Mouse (Mus musculus): ENCODE measurements around the gene Plekho2. TPM values are rescaled to one million over a fixed set of nuclear protein-coding genes. Genes with fewer than 3 reads are reported as not detected.

Plekho2 gene
- 14.3 and 15.2 TPM in 2 replicates for polyA plus RNA-seq (2016; fragmentation: Nextera tagmentation; extraction: Ambion mirVana)

- peak within 1 kb of the TSS; percentile 75 for H3K4me3 ChIP-seq
- DNase-seq (ENCODE audit: low spot score), result peak; percentile 100
- WGBS, result under 1% methylated on average over 45 of the region's 45 CpGs
- no peaks in the 10 kb centered on the region for H3K27me3 ChIP-seq (replicated peaks; ENCODE audit: low read depth, poor library complexity, severe bottlenecking)
- peak within 1 kb of the TSS; percentile 88 for H3K27ac ChIP-seq (replicated peaks)
- H3K9me3 ChIP-seq, result no peaks in the 10 kb centered on the region
- no peaks in the 10 kb centered on the region for H3K36me3 ChIP-seq (replicated peaks)
- peaks cover 60% of the 10 kb centered on the region for H3K4me1 ChIP-seq
Measured at GRCm38 (mm10) chr9:65579781-65580371, at the start of gene Plekho2. Gene Plekho2 (minus strand): TSS chr9:65580040.

- peak; percentile 54 for DNase-seq (ENCODE audit: low spot score)
- Histone ChIP-seq H3K27ac (replicated peaks) (peak within 1 kb of the TSS; percentile 85), H3K4me3 (peak within 1 kb of the TSS; percentile 74), H3K36me3 (replicated peaks) (no peaks in the 10 kb centered on the region), H3K4me1 (peaks cover 33% of the 10 kb centered on the region), H3K9me3 (no peaks in the 10 kb centered on the region), H3K27me3 (replicated peaks; ENCODE audit: low read depth, poor library complexity, severe bottlenecking) (peaks cover 79% of the 10 kb centered on the region)
- WGBS, result under 1% methylated on average over 40 of the region's 40 CpGs
Measured at GRCm38 (mm10) chr9:65629025-65629766, 49.4 kb upstream of the Plekho2 start, which contains the start of gene Rbpms2. Gene Rbpms2 (plus strand): TSS chr9:65629648.

GRCm38 (mm10) chr9:65624266-65624665 lies 44.4 kb upstream of the Plekho2 start:
- Histone ChIP-seq H3K4me1 (peaks cover 6% of the 10 kb centered on the region), H3K9me3 (no peaks in the 10 kb centered on the region), H3K27ac (replicated peaks) (no peak overlapping the region), H3K4me3 (no peak overlapping the region), H3K27me3 (replicated peaks; ENCODE audit: low read depth, poor library complexity, severe bottlenecking) (peaks cover 37% of the 10 kb centered on the region), H3K36me3 (replicated peaks) (no peaks in the 10 kb centered on the region)
- 68% methylated on average over 2 of the region's 2 CpGs for WGBS
- DNase-seq (ENCODE audit: low spot score), result no peak

- Histone ChIP-seq H3K27me3 (replicated peaks; ENCODE audit: low read depth, poor library complexity, severe bottlenecking) (peaks cover 22% of the 10 kb centered on the region), H3K9me3 (no peaks in the 10 kb centered on the region), H3K36me3 (replicated peaks) (no peaks in the 10 kb centered on the region), H3K4me3 (no peak overlapping the region), H3K4me1 (no peaks in the 10 kb centered on the region), H3K27ac (replicated peaks) (no peak overlapping the region)
- DNase-seq (ENCODE audit: low spot score), result no peak
- WGBS, result 87% methylated on average over 5 of the region's 5 CpGs
Measured at GRCm38 (mm10) chr9:65622826-65623225, 43.0 kb upstream of the Plekho2 start.

GRCm38 (mm10) chr9:65621666-65622065 lies 41.8 kb upstream of the Plekho2 start:
- Histone ChIP-seq H3K9me3 (no peaks in the 10 kb centered on the region), H3K27ac (replicated peaks) (no peak overlapping the region), H3K4me3 (no peak overlapping the region), H3K4me1 (no peaks in the 10 kb centered on the region), H3K36me3 (replicated peaks) (no peaks in the 10 kb centered on the region), H3K27me3 (replicated peaks; ENCODE audit: low read depth, poor library complexity, severe bottlenecking) (peaks cover 11% of the 10 kb centered on the region)
- DNase-seq (ENCODE audit: low spot score), result no peak
- 85% methylated on average over 2 of the region's 2 CpGs for WGBS

GRCm38 (mm10) chr9:65621196-65621595 lies 41.4 kb upstream of the Plekho2 start:
- no peak overlapping the region for H3K27ac ChIP-seq (replicated peaks)
- 89% methylated on average over 4 of the region's 4 CpGs for WGBS
- H3K9me3 ChIP-seq, result no peaks in the 10 kb centered on the region
- DNase-seq (ENCODE audit: low spot score), result no peak
- H3K27me3 ChIP-seq (replicated peaks; ENCODE audit: low read depth, poor library complexity, severe bottlenecking), result peaks cover 6% of the 10 kb centered on the region
- no peaks in the 10 kb centered on the region for H3K4me1 ChIP-seq
- no peaks in the 10 kb centered on the region for H3K36me3 ChIP-seq (replicated peaks)
- no peak overlapping the region for H3K4me3 ChIP-seq

- Histone ChIP-seq H3K9me3 (no peaks in the 10 kb centered on the region), H3K27me3 (replicated peaks; ENCODE audit: low read depth, poor library complexity, severe bottlenecking) (no peaks in the 10 kb centered on the region), H3K36me3 (replicated peaks) (no peaks in the 10 kb centered on the region), H3K27ac (replicated peaks) (no peak overlapping the region), H3K4me1 (no peaks in the 10 kb centered on the region), H3K4me3 (no peak overlapping the region)
- DNase-seq (ENCODE audit: low spot score), result no peak
- WGBS, result 54% methylated on average over 3 of the region's 3 CpGs
Measured at GRCm38 (mm10) chr9:65619311-65619710, 39.5 kb upstream of the Plekho2 start.

DNA sequence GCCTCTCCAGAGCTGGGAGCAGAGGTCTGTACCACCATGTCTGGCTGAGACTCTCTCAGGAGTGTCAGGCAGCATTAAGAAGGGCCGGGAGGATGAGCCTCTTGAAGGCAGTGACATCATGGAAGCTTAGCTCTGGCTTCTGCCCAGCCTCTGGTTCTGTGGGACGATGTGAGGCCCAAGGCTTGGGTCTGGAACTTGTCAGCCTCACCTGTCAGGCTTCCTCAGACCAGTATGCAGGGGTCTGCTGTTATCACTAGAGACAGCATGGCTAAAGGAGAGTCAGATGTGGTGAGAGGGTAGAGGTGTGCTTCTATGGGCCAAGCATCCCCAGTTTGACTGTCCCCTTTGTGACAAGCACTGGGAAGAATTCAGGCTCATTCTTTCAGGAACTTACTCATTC lies 33.3 kb upstream of the Plekho2 start:
- Histone ChIP-seq H3K4me3 (no peak overlapping the region), H3K27ac (replicated peaks) (no peak overlapping the region), H3K36me3 (replicated peaks) (no peaks in the 10 kb centered on the region), H3K9me3 (no peaks in the 10 kb centered on the region), H3K27me3 (replicated peaks; ENCODE audit: low read depth, poor library complexity, severe bottlenecking) (no peaks in the 10 kb centered on the region), H3K4me1 (no peaks in the 10 kb centered on the region)
- DNase-seq (ENCODE audit: low spot score), result no peak
- 73% methylated on average over 2 of the region's 2 CpGs for WGBS

DNA sequence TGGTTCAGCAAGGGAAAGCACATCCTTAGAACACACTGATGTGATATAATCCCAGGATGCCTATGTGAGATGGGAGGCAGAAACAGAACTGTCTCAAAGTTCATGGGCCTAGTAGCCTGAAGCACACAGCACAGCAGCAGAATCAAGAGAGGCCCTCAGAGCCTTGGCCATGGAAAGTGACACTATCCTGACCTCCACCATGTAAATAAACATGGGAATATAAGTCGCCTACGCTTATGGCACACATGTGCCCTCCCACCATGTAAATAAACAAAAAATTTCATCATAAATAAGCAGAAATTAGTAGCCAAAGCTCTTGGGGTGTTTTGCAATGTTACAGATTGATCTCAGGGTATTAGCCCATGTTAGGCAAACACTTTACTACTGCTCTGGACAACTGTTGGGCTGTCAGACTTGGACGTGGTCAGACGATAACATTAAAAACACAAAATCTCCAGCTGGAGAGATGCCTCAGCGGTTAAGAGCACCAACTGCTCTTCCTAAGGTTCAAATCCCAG lies 32.2 kb upstream of the Plekho2 start:
- Histone ChIP-seq H3K9me3 (no peaks in the 10 kb centered on the region), H3K36me3 (replicated peaks) (no peaks in the 10 kb centered on the region), H3K27ac (replicated peaks) (no peak overlapping the region), H3K4me1 (peaks cover 2% of the 10 kb centered on the region; the same call in 1 of the 2 replicates), H3K4me3 (no peak overlapping the region), H3K27me3 (replicated peaks; ENCODE audit: low read depth, poor library complexity, severe bottlenecking) (peaks cover under 1% of the 10 kb centered on the region; the same call in 1 of the 2 replicates)
- WGBS, result 81% methylated on average over 5 of the region's 5 CpGs
- DNase-seq (ENCODE audit: low spot score), result no peak

DNA sequence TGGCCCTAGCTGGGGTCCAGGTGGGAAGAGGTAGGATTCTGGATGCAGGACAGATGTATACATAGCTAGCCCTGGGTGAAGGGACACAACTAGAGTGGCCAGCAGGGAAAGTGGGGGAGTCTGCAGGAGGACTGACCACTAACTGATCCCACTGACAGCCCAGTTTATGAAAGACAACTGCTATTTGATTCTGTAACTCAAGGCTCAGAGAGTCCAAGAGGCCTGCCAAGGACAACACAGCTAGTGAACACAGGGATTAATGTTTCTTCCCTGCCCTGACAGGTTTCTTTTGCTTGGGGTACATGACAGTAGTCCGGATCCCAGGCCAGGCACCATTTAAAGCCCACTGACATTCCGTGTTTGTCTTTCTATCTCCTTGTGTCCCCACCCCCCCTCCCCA lies 27.3 kb upstream of the Plekho2 start:
- Histone ChIP-seq H3K4me1 (peaks cover 17% of the 10 kb centered on the region), H3K27ac (replicated peaks) (no peak overlapping the region), H3K4me3 (no peak overlapping the region), H3K9me3 (no peaks in the 10 kb centered on the region), H3K36me3 (replicated peaks) (no peaks in the 10 kb centered on the region), H3K27me3 (replicated peaks; ENCODE audit: low read depth, poor library complexity, severe bottlenecking) (peaks cover 12% of the 10 kb centered on the region)
- 44% methylated on average over 2 of the region's 2 CpGs for WGBS
- no peak for DNase-seq (ENCODE audit: low spot score)

- no peak for DNase-seq (ENCODE audit: low spot score)
- WGBS, result 28% methylated on average over 9 of the region's 9 CpGs
- Histone ChIP-seq H3K36me3 (replicated peaks) (no peaks in the 10 kb centered on the region), H3K4me3 (no peak overlapping the region), H3K4me1 (peaks cover 17% of the 10 kb centered on the region), H3K27me3 (replicated peaks; ENCODE audit: low read depth, poor library complexity, severe bottlenecking) (peaks cover 12% of the 10 kb centered on the region), H3K27ac (replicated peaks) (0 out of 2 replicates have a peak overlapping the region, but pooled peaks have one; percentile 3), H3K9me3 (no peaks in the 10 kb centered on the region)
Measured at GRCm38 (mm10) chr9:65606321-65607109, 26.7 kb upstream of the Plekho2 start.

- H3K36me3 ChIP-seq (replicated peaks), result no peaks in the 10 kb centered on the region
- H3K4me3 ChIP-seq, result peak overlapping the region; percentile 37
- peaks cover 12% of the 10 kb centered on the region for H3K27me3 ChIP-seq (replicated peaks; ENCODE audit: low read depth, poor library complexity, severe bottlenecking)
- no peaks in the 10 kb centered on the region for H3K9me3 ChIP-seq
- peak overlapping the region; percentile 70 for H3K27ac ChIP-seq (replicated peaks)
- H3K4me1 ChIP-seq, result peaks cover 17% of the 10 kb centered on the region
- WGBS, result 6% methylated on average over 9 of the region's 9 CpGs
- DNase-seq (ENCODE audit: low spot score), result peak; percentile 90
Measured at GRCm38 (mm10) chr9:65605471-65606136, 25.8 kb upstream of the Plekho2 start.
